Mouse (Mus musculus) liver, postnatal 0 days (tissue): ENCODE measurements at regions not wholly inside any gene's neighbourhood (a gene's known extent, or its start where the extent isn't known, plus 50 kb on each side); places are given as distances from the start of the nearest gene placed in this dataset.

Source experiments
- ATAC-seq: fragments of 200-750 bp; cut with Nextera tagmentation; 2 replicates; pipeline ENCODE4 v1.8.0; 2017; ENCODE audit warnings: mild to moderate bottlenecking, moderate library complexity
- DNase-seq: peaks from one replicate; pipeline ENCODE4 v3.0.0-alpha.2; 2016
- H3K27ac ChIP-seq: fragments of 300-500 bp; sonication (generic); 2 replicates; pipeline ENCODE4 v1.5.1; 2014; ENCODE audit warnings: antibody characterized with exemption, moderate library complexity, mild to moderate bottlenecking, low read depth
- H3K27me3 ChIP-seq: fragments of 300-500 bp; sonication (generic); 2 replicates; pipeline ENCODE4 v1.6.1; 2014; ENCODE audit warnings: low read length, control low read depth, mixed read lengths; ENCODE audit not compliant: insufficient read depth
- H3K36me3 ChIP-seq: fragments of 300-500 bp; sonication (generic); replicated peaks from 2 replicates; pipeline ENCODE4 v1.6.1; 2014; ENCODE audit warnings: mild to moderate bottlenecking, control low read depth, low read length, moderate library complexity, mixed read lengths; ENCODE audit not compliant: insufficient read depth
- H3K4me1 ChIP-seq: fragments of 300-500 bp; sonication (generic); 2 replicates; pipeline ENCODE4 v1.6.1; 2014; ENCODE audit warnings: antibody characterized with exemption, mild to moderate bottlenecking, control low read depth; ENCODE audit not compliant: insufficient read depth
- H3K4me2 ChIP-seq: fragments of 300-500 bp; sonication (generic); 2 replicates; pipeline ENCODE4 v1.6.1; 2014; ENCODE audit warnings: low read depth, mild to moderate bottlenecking, low read length, moderate library complexity, mixed read lengths
- H3K4me3 ChIP-seq: fragments of 300-500 bp; sonication (generic); 2 replicates; pipeline ENCODE4 v1.5.1; 2014; ENCODE audit warnings: low read depth, low read length
- H3K9ac ChIP-seq: fragments of 300-500 bp; sonication (generic); replicated peaks from 2 replicates; pipeline ENCODE4 v1.6.1; 2014; ENCODE audit warnings: mild to moderate bottlenecking, moderate library complexity
- H3K9me3 ChIP-seq: fragments of 300-500 bp; sonication (generic); 2 replicates; pipeline ENCODE4 v1.6.1; 2016; ENCODE audit warnings: mild to moderate bottlenecking, control low read depth, low read length, mixed read lengths
- CTCF ChIP-seq: sonication (generic); IDR thresholded peaks from 2 replicates; pipeline ENCODE4 v1.5.1; 2016; ENCODE audit warnings: antibody characterized with exemption, low read depth
- EP300 ChIP-seq: IDR thresholded peaks from 2 replicates; pipeline ENCODE4 v1.6.1; 2016; ENCODE audit warnings: antibody characterized with exemption, low read depth, mild to moderate bottlenecking
- WGBS: fragments of 180-500 bp; shearing (Covaris S2); extraction: QIAGEN DNeasy Blood & Tissue Kit; methylation state at CpG from one replicate; pipeline ENCODE4 v1.1.7; 2014; ENCODE audit not compliant: insufficient replicate concordance; 5-methylcytosine and 5-hydroxymethylcytosine counted together

DNA sequence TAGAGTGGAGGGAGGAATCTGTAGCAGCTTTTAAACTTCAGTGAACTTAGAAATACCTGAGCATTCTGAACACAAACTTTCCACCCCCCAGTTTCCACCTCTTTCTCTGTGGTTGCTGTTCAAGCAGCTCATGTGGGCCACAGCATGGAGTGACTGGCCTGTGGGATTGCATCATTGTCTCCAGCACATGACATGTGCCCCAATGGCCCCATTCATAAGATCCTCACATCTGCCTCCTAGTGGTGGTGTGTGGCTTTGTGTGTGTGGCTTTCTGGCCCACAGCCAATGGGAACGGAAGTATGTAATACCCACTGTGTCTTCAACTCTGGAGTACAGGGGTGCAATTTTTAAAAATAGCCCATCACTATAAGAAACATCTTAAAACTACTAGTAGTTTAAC, 223.0 kb downstream of the Nkx6-1 start:
- H3K27ac ChIP-seq: no peak overlapping the region
- ATAC-seq: no peak
- H3K9me3 ChIP-seq: no peaks in the 10 kb centered on the region
- no peak for TF ChIP-seq CTCF
- TF ChIP-seq EP300: no peak
- no peaks in the 10 kb centered on the region for H3K36me3 ChIP-seq
- no peaks in the 10 kb centered on the region for H3K27me3 ChIP-seq
- WGBS: 69% methylated on average over 1 of the region's 1 CpGs
- peak; percentile 15 for DNase-seq
- H3K4me2 ChIP-seq: no peak overlapping the region
- no peaks in the 10 kb centered on the region for H3K4me1 ChIP-seq
- H3K4me3 ChIP-seq: no peak overlapping the region
- H3K9ac ChIP-seq: no peak overlapping the region

DNA sequence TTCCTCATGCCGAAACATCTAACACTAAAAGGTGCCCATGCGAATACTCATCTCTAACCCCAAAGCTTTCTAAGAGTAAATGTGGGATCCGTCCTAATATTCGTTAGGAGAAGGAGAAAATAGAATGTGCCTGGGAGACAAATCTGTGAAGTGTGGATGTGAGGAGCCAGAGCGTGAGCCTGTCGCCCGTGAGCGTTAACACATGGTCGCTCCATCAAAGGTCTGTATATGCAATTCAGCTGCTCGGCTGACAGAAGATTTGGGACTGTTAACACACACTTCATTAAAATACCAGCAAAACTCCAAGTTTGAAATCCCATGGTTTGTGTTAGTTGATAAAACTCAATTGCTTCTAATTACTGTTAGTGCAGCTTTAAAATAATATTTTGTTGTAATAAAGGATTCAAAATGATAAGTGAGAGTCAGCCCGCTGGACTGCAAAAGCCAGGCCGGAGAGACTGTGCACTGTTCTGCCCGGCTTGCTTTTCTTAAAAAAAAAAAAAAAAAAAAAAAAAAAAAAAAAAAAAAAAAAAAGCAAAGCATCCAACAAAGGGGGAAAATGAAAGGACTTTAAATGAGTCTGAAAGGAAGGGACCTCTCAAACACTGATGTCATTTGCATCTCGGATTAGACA, 227.0 kb downstream of the Nkx6-1 start:
- TF ChIP-seq CTCF (no peak), EP300 (no peak)
- no peaks in the 10 kb centered on the region for H3K4me1 ChIP-seq
- H3K9ac ChIP-seq: no peak overlapping the region
- H3K9me3 ChIP-seq: no peaks in the 10 kb centered on the region
- 79% methylated on average over 14 of the region's 14 CpGs for WGBS
- ATAC-seq (no peak), DNase-seq (no peak)
- H3K36me3 ChIP-seq: no peaks in the 10 kb centered on the region
- no peaks in the 10 kb centered on the region for H3K27me3 ChIP-seq
- H3K27ac ChIP-seq: no peak overlapping the region
- H3K4me3 ChIP-seq: no peak overlapping the region
- H3K4me2 ChIP-seq: no peak overlapping the region

DNA sequence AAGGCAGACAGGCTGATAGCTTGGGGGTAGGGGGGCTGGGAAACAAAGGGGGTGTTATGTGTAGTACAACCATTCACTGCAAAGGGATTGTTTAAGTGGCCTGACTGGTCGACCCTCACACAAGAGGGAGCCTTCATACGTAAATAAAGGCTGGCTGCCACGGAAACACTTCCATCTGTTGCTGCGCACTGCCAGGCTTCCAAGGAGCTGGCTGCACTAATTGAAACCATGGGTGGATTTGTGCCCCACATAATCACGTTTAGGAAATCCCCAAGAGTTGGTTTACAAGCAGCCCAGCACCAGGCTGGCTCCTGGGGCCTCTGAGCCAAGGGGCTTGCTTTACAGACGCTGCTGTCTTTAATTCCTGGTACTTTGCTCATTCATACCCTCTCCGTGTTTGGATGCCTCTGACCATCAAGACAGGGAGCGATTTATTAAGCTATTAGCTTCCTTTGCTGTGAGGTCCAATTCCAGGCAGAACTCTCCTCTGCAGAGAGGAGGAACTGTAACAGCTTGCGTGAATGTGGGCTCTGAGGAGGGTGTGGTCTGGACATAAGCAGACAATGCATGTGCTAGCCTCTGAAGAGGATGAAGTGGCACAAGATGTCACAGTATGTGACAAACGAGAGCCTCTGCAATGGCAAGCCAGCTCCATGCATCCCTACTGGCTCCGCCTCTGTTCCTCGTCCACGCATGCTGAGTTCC, 238.6 kb downstream of the Nkx6-1 start:
- TF ChIP-seq CTCF (no peak), EP300 (no peak)
- ATAC-seq: no peak
- WGBS: 44% methylated on average over 13 of the region's 13 CpGs

GRCm38 (mm10) chr5:101384316-101384715, 280.5 kb downstream of the Nkx6-1 start:
- no peak for TF ChIP-seq CTCF
- no peak for TF ChIP-seq EP300
- H3K36me3 ChIP-seq: no peaks in the 10 kb centered on the region
- 54% methylated on average over 5 of the region's 5 CpGs for WGBS
- no peak overlapping the region for H3K27ac ChIP-seq
- no peak overlapping the region for H3K4me3 ChIP-seq
- H3K9ac ChIP-seq: no peak overlapping the region
- no peak for DNase-seq
- H3K4me2 ChIP-seq: no peak overlapping the region
- no peaks in the 10 kb centered on the region for H3K4me1 ChIP-seq
- ATAC-seq: no peak
- H3K9me3 ChIP-seq: no peaks in the 10 kb centered on the region
- H3K27me3 ChIP-seq: no peaks in the 10 kb centered on the region

More for the DNA sequence above, 238.6 kb downstream of the Nkx6-1 start:
- no peak for DNase-seq
- no peak overlapping the region for H3K4me2 ChIP-seq
- no peaks in the 10 kb centered on the region for H3K9me3 ChIP-seq
- H3K9ac ChIP-seq: no peak overlapping the region
- no peak overlapping the region for H3K4me3 ChIP-seq
- H3K4me1 ChIP-seq: no peaks in the 10 kb centered on the region
- no peaks in the 10 kb centered on the region for H3K27me3 ChIP-seq
- no peak overlapping the region for H3K27ac ChIP-seq
- H3K36me3 ChIP-seq: no peaks in the 10 kb centered on the region

GRCm38 (mm10) chr5:101381361-101381760, 283.4 kb downstream of the Nkx6-1 start:
- Histone ChIP-seq H3K27me3 (no peaks in the 10 kb centered on the region), H3K27ac (no peak overlapping the region), H3K4me2 (no peak overlapping the region), H3K4me3 (no peak overlapping the region), H3K36me3 (no peaks in the 10 kb centered on the region), H3K4me1 (no peaks in the 10 kb centered on the region), H3K9ac (no peak overlapping the region), H3K9me3 (no peaks in the 10 kb centered on the region)
- no peak for ATAC-seq
- TF ChIP-seq EP300 (no peak), CTCF (no peak)
- no peak for DNase-seq
- WGBS: 81% methylated on average over 8 of the region's 8 CpGs

DNA sequence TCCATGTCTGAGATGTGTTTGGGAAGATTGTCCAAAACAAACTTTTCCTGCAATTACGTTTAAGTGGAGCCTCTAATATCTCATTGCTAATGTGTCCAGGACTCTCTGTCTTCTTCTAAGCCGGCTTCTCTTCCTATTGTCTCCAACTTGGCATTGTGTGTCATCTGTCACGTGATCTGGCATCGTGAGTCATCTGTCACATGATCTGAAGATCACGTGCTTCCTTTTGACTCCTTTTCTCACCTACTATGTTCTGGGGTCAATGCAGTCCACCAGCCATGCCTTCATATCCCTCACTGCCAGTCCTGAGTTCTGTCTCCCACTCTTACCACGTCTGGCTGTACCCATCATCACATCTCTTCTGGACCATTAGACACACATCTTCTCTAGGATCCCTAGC, 288.1 kb downstream of the Nkx6-1 start:
- 74% methylated on average over 6 of the region's 6 CpGs for WGBS
- no peak for DNase-seq
- no peak overlapping the region for H3K4me3 ChIP-seq
- H3K36me3 ChIP-seq: no peaks in the 10 kb centered on the region
- H3K4me1 ChIP-seq: no peaks in the 10 kb centered on the region
- TF ChIP-seq EP300: no peak
- TF ChIP-seq CTCF: no peak
- H3K4me2 ChIP-seq: no peak overlapping the region
- H3K9ac ChIP-seq: no peak overlapping the region
- no peak for ATAC-seq
- H3K27me3 ChIP-seq: no peaks in the 10 kb centered on the region
- no peaks in the 10 kb centered on the region for H3K9me3 ChIP-seq
- no peak overlapping the region for H3K27ac ChIP-seq

GRCm38 (mm10) chr5:101374129-101374528, 290.7 kb downstream of the Nkx6-1 start:
- WGBS: 65% methylated on average over 2 of the region's 2 CpGs
- no peak overlapping the region for H3K4me2 ChIP-seq
- H3K9ac ChIP-seq: no peak overlapping the region
- no peak overlapping the region for H3K4me3 ChIP-seq
- no peaks in the 10 kb centered on the region for H3K27me3 ChIP-seq
- ATAC-seq (no peak), DNase-seq (no peak)
- H3K36me3 ChIP-seq: no peaks in the 10 kb centered on the region
- H3K4me1 ChIP-seq: no peaks in the 10 kb centered on the region
- no peak overlapping the region for H3K27ac ChIP-seq
- TF ChIP-seq EP300: no peak
- TF ChIP-seq CTCF: no peak
- H3K9me3 ChIP-seq: no peaks in the 10 kb centered on the region
